Mouse (Mus musculus): ENCODE data around the gene Arpc3.

DNA sequence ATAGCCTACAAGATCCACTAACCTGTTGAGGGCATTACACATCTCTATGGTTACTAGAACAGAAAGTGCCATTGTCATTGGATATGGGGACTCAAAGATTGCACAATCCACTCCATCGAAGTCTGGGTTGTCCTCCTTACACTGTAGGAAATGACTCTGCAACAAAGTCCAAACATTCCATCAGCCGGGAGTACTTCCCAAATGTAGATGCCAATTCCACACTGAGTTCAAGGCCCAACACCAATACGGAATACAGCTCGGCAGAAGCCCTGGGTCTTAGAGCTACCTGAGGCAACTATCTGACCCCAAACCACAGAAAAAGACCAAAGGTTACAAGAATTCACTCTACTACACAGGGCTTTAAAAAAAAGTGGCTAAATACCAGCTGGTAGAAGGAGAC, 66.4 kb downstream of the Arpc3 start:
- TF ChIP-seq CTCF (IDR thresholded peaks at IDR 0.05; ENCODE audit: low read depth, low read length) (no peak), POLR2A (IDR thresholded peaks at IDR 0.05; ENCODE audit: borderline replicate concordance, low read depth, low read length) (no peak)
